Mouse (Mus musculus) c-Kit-positive CD71-positive TER-119-negative erythroid progenitor cells, embryonic 14.5 days (primary cell): ENCODE data around the gene Actl6a.
"Not testable (repeated sequence)": the region's sequence is repeated elsewhere in the genome, so short reads cannot be mapped to it uniquely, and the experiment has no call there.

Experiments used
- DNase-seq: peaks from one replicate; pipeline ENCODE4 v3.0.0-alpha.2; 2013; ENCODE audit warnings: low read depth

Actl6a gene

DNA sequence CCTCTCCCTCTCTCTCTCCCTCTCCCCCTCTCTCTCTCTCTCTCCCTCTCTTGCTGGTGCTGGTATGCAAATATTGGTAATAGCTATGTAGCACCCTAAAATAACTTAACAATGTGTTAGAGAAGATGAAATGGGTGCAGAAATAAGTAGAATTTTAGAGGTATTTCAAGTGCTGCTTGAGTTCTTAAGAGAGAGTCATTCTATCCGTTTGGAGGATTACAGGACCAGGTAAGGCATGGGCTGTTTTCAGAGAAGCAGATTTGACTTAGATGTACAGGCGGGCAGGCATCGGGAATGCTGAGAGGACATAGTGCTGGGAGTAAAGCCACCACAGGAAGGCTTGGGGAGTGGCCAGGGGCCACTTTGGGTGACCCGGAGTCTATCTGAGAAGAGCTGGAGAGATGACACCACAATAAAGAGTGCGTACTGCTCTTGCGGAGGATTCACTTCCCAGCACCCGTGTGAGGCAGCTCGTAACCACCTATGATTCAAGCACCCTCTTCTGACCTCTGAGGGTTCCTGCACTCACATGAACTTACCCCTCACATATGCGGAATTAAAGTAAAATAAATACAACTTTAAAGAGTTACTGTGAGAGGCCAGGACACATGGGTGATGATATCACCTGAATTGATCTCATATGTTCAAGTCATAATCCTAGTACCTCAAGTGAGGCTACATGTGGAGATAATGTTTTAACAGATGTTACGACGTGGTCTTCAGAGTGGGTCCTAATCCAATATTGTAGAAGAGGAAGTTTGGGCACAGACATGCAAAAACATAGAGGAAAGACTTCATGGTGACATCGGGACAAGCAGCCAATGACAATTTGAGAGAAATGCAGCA lies 11.1 kb upstream of the Actl6a start:
- no peak for DNase-seq

DNA sequence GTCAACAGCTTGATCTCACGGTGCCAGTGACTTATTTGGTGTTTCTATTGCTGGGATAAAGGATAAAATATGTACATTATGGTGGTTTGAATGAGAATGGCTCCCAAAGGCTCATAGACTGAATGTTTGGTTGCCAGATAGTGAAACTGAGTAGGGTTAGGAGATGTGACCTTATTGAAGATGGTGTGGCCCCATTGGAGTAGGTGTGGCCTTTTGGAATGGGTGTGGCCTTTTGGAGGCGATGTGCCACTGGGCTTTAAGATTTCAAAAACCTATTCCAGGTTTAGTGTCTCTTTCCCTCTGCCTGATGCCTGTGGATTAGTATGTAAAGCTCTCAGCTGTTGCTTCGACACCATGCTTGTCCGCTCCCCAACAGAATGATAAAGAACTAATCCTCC lies 10.5 kb upstream of the Actl6a start:
- DNase-seq: no peak

DNA sequence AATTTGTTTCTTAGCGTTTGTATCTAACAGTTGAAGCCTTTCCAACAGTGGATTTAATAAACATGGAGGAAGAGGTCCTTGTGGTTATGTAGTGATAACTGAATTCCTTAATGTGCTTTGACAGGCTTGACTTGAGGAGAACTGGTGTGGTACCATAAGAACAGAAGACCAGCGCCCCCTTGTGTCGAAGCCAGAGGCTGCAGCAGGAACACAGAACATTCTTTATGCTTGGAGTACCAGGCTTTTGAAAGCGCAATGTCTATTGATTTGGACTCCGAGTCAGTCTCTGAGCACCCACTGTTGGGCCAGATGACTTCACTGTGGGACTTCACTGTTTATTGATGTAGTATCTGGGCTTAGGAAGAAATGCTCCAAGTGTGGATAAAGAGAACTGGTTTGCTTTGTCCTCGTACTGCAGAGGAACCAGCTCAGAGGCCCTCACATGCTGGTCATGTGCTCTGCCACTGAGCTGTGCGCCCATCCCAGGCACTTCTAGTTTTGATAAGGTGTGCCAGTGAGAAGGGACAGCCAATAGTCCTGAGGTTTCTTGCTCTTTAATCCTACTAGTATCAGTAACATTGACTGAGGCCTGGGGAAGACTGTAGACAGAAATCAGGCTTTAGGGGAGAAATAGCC lies 7.8 kb upstream of the Actl6a start:
- peak; percentile 82 for DNase-seq

DNA sequence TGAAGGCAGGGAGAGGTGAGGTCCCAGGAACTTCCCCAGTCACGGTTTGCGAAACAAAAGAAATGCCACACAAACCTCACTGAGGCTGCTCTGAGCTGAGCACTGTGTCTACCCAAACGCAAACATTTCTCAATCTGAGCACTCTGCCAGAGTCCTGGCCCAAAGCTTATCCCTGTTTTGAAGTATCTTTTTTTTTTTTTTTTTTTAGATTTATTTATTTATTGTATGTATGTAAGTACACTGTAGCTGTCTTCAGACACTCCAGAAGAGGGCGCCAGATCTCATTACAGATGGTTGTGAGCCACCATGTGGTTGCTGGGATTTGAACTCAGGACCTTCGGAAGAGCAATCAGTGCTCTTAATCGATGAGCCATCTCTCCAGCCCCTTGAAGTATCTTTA lies 2.1 kb upstream of the Actl6a start:
- not testable (repeated sequence) for DNase-seq

DNA sequence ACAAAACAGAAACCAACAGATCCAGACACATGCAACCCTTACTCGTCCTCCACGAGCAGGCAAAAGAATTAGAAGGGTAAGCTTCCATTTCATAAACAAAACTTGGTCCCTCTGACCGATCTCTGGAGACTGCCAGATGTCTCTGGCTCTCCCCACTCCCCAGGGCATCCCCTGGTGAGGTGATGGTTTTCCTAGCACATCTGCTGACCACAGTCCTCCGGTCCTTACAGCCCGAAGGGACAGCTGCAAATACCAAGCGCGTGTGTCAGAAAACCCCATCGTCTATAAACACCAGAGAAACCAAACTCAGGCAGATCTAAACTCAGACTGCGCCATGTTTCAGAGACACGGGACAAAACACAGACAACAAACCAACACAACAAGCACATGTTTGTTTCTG lies 1.5 kb upstream of the Actl6a start:
- DNase-seq: not testable (repeated sequence)

DNA sequence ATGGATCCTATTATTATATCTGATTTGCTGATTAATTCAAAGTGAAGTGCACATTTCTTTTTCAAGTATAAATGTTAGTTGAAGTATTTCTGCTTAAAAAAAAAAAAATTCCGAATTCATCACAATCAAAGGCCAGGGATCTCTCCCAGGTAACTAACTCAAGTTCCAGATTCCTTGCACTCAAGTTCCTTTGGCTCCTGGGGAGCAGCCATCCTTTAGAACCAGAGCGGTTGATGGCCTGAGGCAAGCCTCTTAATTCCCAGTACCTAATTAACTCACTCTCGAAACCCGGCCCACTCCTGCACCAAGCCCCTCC lies 1.9 kb downstream of the Actl6a start:
- no peak for DNase-seq

DNA sequence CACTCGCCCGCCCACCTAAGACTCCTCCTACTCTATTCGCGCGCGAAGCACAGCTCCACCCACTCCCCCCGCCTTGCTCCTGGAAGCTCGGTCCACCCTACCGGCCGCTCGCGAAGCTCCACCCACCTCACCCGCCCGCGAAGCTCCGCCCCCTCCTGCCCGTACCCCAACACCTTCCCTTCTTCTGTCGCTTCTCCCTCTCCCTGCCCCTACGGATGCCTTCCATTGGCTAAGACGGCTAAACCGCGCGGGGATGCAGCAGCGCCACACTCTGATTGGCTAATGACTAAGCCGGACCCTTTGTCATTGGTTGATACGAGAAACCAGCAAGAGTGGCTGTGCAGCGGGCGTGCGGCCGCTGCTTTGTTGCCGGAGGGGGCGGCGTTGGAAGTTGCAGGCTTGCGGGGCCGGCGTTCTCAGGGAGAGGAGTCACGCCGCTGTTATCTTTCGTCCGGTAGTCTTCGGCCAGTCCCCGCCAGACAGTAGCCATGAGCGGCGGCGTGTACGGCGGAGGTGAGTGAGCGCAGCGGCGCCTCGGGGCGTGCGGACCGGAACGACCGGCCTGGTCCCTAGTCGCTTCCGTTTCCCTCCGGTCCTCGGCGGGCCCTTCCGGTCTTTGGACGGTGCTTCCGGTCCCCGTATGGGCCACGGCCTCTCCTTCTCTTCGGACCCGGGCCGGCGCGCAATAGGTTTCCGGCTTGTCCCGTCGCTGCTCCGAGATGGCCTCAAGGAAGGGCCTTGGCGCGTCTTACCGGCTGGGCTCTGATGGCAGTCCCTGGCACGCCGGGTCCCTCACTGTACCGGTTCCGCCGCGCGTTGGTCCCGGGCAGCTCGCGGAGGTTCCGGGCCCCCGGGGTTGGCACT lies 2.5 kb downstream of the Actl6a start:
- peak; percentile 97 for DNase-seq

DNA sequence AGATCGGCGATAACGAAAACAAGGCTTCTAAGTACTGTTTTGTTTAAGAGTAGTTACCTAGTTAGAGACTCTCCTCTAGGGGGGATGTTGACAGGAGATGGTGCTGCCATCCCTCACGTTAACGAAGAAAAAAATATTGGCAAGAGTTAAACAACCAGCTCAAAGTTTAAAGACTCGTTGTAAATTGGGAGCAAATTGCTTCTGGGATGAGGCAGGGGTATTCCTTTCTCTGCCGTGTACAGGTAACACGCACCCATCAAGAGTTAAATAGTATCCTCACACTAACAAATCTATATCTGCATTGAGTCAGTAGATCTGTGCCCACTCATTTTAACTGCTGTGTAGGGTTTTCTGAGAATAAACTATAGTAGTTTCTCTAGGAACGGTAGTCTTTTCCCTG lies 3.3 kb downstream of the Actl6a start:
- DNase-seq: no peak

DNA sequence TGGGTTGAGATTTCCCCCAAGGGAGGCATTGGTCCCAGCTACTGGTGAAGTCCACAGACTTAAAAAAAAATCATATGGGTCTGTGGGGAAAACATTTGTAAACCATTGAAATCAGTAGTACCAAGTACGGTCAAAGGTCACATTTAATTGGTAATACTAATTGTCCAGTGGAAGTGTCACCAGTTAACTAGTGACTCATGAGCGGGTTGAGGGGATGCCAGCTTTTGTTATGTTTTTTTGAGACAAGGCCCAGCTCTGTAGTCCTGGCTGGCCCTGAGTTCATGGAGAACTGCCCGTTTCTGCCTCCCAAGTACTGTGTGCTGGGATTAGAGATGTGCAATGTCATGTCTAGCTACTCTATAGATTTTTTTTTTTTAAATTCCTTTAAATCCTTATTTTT lies 7.6 kb downstream of the Actl6a start:
- no peak for DNase-seq

DNA sequence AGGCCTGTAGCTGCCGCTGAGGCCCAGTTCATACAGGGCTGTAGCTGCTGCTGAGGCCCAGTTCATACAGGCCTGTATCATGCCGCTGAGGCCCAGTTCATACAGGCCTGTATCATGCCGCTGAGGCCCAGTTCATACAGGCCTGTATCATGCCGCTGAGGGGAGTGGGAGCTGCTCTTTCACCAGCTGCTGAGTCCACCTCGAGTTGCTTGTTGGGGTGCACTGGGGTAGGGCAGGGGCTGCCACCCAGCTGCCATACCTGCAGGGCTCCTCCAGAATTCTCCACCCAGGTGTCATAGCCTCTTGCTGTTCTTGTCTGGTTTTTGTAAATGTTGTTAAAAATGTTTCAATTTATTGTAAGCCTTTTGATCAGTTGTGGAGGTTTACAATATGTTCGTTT lies 11.3 kb downstream of the Actl6a start:
- DNase-seq: not testable (repeated sequence)

DNA sequence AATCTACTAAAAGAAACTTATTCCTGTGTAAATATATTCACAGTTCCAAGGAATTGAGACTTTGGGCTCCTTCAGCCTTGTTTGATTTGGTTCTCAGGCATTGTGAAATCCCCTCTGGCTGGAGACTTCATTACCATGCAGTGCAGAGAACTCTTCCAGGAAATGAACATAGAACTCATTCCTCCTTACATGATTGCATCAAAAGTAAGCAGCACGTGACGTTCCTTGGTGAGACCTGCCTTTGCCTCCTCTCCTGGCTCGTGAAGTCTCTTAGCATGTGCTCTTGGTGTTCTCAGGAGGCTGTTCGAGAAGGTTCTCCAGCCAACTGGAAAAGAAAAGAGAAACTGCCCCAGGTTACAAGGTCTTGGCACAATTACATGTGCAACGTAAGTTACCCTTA lies 12.2 kb downstream of the Actl6a start:
- no peak for DNase-seq

DNA sequence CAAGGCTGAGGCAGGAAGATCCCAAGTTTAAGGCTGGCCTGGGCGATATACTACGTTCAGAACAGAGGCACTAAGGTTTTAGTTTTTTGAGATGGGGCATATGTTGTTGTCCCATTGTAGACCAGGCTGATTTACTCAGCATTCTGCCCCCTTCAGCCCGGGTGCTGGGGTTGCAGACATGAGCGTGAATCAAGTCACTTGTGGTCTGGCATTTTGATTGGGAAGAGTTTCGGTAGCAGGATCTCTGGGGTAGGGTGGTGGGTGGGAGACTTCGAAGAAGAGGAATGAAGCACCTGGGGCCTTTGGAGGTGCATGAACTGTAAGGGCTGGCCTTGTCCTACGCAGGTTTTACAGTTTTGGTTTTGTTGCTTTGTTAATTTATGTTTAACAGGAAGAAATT lies 18.1 kb downstream of the Actl6a start:
- DNase-seq: no peak

DNA sequence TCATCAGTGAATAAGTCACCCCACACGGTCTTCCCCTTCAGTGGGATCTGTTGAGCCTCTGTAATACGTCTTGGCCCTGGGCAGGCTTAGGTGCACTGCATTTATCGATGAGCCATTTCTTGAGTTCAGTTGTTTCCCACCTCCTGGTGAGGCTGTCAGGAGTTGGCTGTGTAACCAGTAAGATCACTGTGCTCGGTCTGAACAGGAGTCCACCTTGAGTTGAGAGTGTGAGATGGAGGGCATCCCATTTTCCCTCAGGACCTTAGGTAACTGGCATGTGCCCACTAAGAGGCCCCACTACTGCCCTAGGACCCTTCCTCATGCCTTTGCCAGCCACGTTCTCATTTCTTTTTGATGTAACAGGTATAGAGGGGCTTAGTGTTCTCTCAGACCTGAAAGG lies 19.9 kb downstream of the Actl6a start:
- no peak for DNase-seq

DNA sequence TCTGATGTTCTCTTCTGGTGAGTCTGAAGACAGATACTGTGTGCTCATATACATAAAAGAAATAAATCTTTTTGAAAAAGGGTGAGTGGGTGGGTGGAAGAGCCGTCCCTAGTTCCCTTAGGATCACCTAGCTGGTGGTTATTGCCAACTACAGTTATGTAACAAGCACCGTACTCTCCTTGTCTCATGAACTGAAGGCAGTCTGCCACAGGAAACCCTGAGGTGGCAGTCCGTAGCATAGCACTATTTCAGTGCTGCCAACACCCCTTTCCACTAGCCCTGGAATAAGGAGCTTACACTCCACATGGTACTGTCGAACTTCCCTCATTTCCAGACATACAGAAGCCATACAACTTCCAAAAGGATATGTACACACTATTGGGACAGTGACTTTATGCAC lies 21.8 kb downstream of the Actl6a start:
- no peak for DNase-seq

DNA sequence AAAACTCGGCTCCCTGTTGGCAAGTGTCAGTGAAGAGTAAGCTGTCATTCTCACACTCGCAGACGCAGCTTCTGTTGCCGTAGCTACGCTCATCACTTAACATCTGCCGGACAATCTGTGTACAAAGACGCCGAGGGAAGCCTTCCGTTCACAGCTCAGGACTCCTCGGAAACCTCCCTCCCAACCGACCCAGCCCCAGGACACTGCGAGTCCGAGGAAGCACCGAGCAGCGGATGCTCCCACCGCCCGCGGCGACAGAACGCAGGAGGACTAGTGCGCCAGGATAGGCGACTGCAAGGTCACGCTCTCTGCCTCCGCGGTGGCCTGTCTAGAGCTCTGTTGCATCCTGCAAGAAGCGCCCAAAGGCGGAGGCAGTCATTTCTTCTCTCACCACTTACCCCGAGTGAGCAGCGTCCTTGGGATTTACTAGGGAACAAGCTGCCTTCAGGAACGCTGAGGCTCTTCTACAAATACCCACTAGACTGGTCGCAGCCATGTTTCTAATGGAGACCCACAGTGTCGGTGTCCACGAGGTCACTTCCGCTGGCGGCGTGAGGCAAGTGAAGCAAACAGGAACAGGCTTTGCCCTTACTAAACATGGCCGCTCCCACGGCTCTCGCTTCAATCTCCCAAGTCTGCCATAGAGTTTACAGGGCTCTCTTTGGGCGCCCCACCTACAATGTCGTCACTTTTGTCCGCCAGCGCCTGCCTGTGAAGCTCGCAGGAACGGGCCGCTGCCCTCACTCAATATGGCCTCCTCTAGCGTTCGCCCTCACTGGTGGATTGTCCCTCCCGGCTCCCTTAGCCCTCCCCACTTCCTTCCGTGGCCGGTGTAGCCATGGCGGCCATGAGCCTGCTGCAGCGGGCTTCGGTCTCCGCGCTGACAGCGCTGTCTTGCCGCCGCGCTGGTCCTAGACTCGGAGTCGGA lies 30.4 kb downstream of the Actl6a start, which contains the start of gene Ndufb5:
TSS of gene Ndufb5 (plus strand) at position 747 of the 928 bp plus-strand sequence.
- peak; percentile 98 for DNase-seq

DNA sequence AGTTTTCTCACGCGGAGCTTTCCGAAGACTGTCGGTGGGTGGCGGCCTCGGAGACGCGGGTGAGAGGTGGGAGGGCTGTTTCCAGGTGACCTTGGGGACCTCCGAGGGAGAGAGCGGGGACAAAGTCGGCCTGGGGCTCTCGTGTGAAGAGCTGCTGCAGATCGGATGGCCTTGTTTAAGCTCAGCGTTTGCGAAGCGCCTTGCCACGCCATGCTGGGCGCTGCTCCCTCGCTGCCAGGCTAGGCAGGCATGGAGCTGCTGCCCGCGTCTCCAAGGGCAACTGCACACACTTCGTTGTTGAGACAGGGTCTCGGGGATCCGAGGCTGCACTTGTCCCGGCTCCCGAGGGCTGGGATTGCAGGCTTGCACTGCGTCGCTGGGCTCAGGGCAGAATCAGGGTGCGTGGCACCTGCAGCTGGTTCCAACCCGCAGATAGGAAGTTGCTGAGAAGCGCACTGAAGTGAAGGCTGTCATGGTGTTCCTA lies 31.1 kb downstream of the Actl6a start, which contains the start of gene Mrpl47:
TSS of gene Mrpl47 (minus strand) at position 434 of the 484 bp plus-strand sequence.
- peak; percentile 24 for DNase-seq

DNA sequence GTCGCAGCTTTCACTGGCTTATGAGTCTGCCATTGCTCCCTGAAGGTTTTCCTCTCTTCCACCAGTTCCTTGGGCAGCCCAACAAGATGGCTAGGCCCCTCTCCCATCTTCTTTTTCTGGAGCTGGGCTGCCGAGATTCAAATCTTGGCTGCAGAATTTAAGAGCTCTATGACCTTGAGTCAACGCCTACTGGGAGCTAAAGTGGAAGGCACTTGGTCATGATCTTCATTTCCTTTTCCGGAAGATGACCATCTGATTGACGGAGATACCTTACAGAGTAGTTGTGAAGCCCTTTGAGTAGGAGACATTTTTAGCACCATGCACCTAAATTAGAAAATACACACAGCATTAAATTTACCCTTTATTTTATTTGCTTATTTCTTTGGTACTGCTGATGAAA lies 32.5 kb downstream of the Actl6a start:
- DNase-seq: no peak

DNA sequence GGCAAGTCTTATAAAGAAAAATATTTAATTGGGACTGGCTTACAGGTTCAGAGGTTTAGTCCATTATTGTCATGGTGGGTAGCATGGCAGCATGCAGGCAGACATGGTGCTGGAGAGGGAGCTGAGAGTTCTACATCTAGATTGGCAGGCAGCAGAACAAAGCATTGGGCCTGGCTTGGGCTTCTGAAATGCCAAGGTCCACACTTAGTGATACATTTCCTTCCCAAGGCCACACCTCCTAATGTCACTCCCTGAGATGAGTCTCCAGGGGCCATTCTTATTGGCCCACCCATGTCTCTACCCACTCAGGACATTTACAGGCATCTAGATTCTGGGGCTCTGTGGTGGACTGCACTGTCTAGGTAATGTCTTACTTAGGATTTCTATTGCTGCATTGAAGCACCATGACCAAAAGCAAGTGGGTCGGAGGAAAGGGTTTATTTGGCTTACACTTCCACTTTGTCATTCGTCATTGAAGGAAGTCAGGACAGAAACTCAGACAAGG lies 36.2 kb downstream of the Actl6a start:
- DNase-seq: no peak

DNA sequence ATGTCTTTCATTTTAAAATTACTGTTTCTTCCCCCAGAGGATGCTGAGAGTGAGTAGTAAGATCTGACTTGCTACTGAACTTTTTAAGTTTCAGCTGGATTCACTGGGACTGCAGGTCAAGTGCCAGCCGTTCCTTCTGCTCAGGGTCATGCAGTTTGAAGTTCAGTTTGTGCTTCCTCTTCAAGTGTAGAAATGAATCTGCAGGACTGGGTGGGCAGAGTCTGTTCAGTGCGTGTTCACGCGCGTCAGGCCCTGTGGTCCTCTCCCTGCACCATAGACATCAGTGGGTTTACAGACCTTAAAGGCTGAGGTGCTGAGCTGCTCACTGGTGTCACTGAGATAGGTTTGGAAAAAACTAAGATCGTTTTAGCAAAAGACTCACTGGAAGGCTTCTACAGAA lies 38.9 kb downstream of the Actl6a start:
- DNase-seq: no peak

DNA sequence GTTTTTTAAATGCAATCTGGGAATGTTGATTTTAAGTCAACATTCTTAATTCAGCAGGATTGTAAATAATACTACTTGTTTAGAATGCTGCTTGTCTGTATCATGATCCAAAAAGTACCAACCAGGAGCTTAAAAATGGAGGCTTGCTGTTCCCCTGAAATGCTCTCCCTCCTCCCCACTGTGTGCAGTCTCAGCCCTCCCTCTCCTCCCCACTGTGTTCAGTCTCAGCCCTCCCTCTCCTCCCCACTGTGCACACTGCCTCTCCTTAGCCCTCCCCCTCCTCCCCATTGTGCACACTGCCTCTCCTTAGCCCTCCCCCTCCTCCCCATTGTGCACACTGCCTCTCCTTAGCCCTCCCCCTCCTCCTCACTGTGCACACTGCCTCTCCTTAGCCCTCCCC lies 39.3 kb downstream of the Actl6a start:
- DNase-seq: not testable (repeated sequence)

DNA sequence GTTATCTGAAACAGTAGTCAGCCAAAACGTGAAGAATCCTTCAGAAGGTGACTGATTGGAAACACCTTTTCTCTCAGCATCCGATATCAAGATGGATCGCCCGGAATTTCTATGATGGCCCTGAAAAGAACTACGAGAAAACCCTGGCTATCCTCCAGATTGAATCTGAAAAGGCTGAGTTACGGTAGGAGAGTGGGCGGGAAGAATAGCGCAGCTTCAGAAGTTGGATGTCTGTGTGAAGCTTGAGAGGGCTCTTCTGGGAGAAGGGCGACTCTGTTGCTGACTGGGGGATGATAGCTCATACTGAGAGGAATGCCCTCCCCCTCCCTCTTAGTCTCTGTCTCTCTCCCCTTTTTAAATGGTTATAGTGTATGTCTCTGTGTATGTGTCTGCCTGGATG lies 42.3 kb downstream of the Actl6a start:
- DNase-seq: no peak
